Mouse (Mus musculus) embryonic facial prominence, embryonic 12.5 days (tissue): ENCODE data around the gene Snai1. TPM values are rescaled to one million over a fixed set of nuclear protein-coding genes. Genes with fewer than 3 reads are reported as not detected.

Experiments
- ATAC-seq: fragments of 200-750 bp; cut with Nextera tagmentation; 2 replicates; pipeline ENCODE4 v1.8.0; 2017; ENCODE audit not compliant: insufficient number of reproducible peaks, insufficient read depth, low FRiP score, low TSS enrichment
- H3K27ac ChIP-seq: fragments of 300-500 bp; sonication (generic); 2 replicates; pipeline ENCODE4 v1.5.1; 2016; ENCODE audit warnings: mild to moderate bottlenecking
- H3K27me3 ChIP-seq: fragments of 300-500 bp; sonication (generic); 2 replicates; pipeline ENCODE4 v1.6.1; 2016; ENCODE audit warnings: mild to moderate bottlenecking, moderate library complexity
- H3K36me3 ChIP-seq: fragments of 300-500 bp; sonication (generic); 2 replicates; pipeline ENCODE4 v1.6.1; 2016; ENCODE audit warnings: mild to moderate bottlenecking
- H3K4me1 ChIP-seq: fragments of 300-500 bp; sonication (generic); 2 replicates; pipeline ENCODE4 v1.6.1; 2016
- H3K4me2 ChIP-seq: fragments of 300-500 bp; sonication (generic); replicated peaks from 2 replicates; pipeline ENCODE4 v1.6.1; 2016; ENCODE audit warnings: mild to moderate bottlenecking, moderate library complexity
- H3K4me3 ChIP-seq: fragments of 300-500 bp; sonication (generic); 2 replicates; pipeline ENCODE4 v1.5.1; 2016; ENCODE audit warnings: mild to moderate bottlenecking
- H3K9ac ChIP-seq: fragments of 300-500 bp; sonication (generic); 2 replicates; pipeline ENCODE4 v1.6.1; 2016; ENCODE audit warnings: mild to moderate bottlenecking, moderate library complexity
- H3K9me3 ChIP-seq: fragments of 300-500 bp; sonication (generic); 2 replicates; pipeline ENCODE4 v1.6.1; 2016; ENCODE audit warnings: mild to moderate bottlenecking, moderate library complexity
- WGBS: fragments of 180-500 bp; shearing (Covaris S2); methylation state at CpG from one replicate; pipeline ENCODE4 v1.1.7; 2016; 5-methylcytosine and 5-hydroxymethylcytosine counted together
- polyA plus RNA-seq: library from polyadenylated mRNA; unstranded; fragments of >200 nt; fragmentation: Nextera tagmentation; extraction: Ambion mirVana; gene quantifications from 2 replicates; pipeline ENCODE4 v1.2.1, GENCODE M21; 2016

The Snai1 gene
- polyA plus RNA-seq, 1 experiment from 2014 or later, result 83.4 TPM

DNA sequence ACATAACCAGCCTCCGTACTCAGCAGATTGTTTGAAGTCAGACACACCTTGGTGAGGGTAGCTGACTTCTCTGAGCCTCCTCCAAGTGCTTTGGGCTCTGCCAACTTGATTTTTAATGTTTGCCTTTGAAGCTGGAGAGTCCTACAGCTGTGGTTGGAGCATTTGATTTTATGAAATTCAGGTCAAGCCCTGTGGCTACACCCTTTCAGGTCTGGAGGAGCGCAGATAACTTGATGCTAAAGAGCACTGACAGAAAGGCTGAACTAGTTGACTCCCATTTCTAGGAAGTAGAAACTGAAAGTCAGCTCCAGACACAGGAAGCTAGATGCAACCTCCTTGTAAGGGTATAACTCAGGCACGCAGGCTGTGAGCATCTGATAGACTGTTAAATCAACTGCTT is 32.9 kb upstream of the Snai1 start:
- Histone ChIP-seq H3K9ac (0 out of 2 replicates have a peak overlapping the region, but pooled peaks have one; percentile 24), H3K4me3 (peak overlapping the region; percentile 96; the same call in 1 of the 2 replicates), H3K4me2 (peak overlapping the region; percentile 93), H3K27ac (no peak overlapping the region), H3K9me3 (no peaks in the 10 kb centered on the region), H3K36me3 (peaks cover 33% of the 10 kb centered on the region), H3K27me3 (no peaks in the 10 kb centered on the region), H3K4me1 (peaks cover 26% of the 10 kb centered on the region)
- WGBS, result 86% methylated on average over 3 of the region's 3 CpGs
- ATAC-seq, result no peak

DNA sequence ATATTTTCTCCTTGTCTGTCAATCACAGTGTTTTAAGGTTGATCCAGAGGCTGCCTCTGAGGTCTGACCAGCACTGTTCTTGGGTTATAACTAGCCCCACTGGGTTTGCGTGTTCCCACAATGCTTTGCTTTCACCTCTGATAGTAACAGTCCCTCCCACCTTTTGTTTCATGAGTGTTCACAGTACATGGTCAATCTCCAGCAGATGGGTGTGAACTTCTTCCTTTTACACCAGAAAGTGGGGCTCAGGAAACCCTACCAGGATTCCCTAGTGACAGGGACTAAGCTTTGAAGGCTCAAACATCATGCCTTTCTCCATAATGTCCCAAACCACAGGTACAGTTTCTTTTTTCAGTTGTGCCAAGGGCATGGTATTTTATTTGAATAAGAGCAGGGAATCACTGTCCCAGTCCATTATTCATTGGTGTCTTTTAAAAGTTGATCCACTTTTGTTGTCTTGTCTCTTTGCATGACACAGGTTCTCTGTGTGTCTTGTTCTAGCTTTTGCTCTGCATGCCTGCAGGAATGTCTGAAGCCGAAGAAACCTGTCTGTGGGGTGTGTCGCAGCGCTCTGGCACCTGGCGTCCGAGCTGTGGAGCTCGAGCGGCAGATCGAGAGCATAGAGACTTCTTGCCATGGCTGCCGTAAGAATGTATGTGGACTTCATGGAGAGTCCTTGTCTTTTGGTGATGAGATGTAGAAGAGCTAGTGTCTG is 31.3 kb upstream of the Snai1 start:
- WGBS, result 95% methylated on average over 10 of the region's 10 CpGs
- Histone ChIP-seq H3K9ac (no peak overlapping the region), H3K4me3 (no peak overlapping the region), H3K27me3 (no peaks in the 10 kb centered on the region), H3K9me3 (no peaks in the 10 kb centered on the region), H3K27ac (no peak overlapping the region), H3K36me3 (peaks cover 47% of the 10 kb centered on the region), H3K4me2 (no peak overlapping the region), H3K4me1 (peaks cover 26% of the 10 kb centered on the region)
- no peak for ATAC-seq

DNA sequence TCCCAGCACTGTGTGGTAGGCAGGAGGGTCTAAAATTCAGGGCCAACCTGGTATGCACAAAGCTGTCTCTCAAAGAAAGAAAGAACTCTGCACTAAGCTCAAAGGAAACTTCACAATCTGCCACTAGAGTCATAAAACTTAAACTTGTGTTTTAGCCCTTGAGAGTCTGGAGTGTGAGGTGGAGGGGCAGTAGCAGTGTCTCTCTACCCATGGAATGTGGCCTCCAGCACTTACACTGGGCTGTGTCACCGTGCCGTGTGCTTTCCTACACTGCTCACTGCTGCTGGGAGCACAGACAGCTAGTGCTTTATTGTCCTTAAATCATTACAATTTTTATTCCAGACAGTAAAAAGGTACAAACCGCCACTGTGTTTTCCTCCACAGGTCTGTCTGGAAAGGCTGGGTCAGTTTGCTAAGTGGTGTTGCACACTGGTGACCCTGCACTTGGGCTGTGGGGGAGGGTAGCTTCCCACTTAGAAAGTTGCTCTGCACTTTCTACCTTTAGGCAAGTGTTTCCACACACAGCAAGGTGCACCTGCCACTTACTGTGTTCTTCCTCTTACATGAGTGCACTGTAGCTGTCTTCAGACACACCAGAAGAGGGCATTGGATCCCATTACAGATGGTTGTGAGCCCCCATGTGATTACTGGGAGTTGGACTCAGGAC is 30.1 kb upstream of the Snai1 start:
- no peak for ATAC-seq
- Histone ChIP-seq H3K36me3 (peaks cover 58% of the 10 kb centered on the region), H3K9ac (no peak overlapping the region), H3K27ac (no peak overlapping the region), H3K9me3 (no peaks in the 10 kb centered on the region), H3K4me2 (no peak overlapping the region), H3K4me3 (no peak overlapping the region), H3K4me1 (peaks cover 26% of the 10 kb centered on the region), H3K27me3 (no peaks in the 10 kb centered on the region)
- 95% methylated on average over 3 of the region's 3 CpGs for WGBS

GRCm38 (mm10) chr2:167508569-167508968 is 29.4 kb upstream of the Snai1 start:
- Histone ChIP-seq H3K4me1 (peaks cover 26% of the 10 kb centered on the region), H3K27ac (no peak overlapping the region), H3K4me3 (no peak overlapping the region), H3K4me2 (no peak overlapping the region), H3K36me3 (peaks cover 65% of the 10 kb centered on the region), H3K9me3 (no peaks in the 10 kb centered on the region), H3K27me3 (no peaks in the 10 kb centered on the region), H3K9ac (no peak overlapping the region)
- no peak for ATAC-seq
- WGBS, result 96% methylated on average over 4 of the region's 4 CpGs

- no peak overlapping the region for H3K4me2 ChIP-seq
- ATAC-seq, result no peak
- no peak overlapping the region for H3K4me3 ChIP-seq
- peaks cover 11% of the 10 kb centered on the region for H3K4me1 ChIP-seq
- peaks cover 85% of the 10 kb centered on the region for H3K36me3 ChIP-seq
- 85% methylated on average over 3 of the region's 3 CpGs for WGBS
- no peaks in the 10 kb centered on the region for H3K9me3 ChIP-seq
- no peaks in the 10 kb centered on the region for H3K27me3 ChIP-seq
- H3K27ac ChIP-seq, result no peak overlapping the region
- no peak overlapping the region for H3K9ac ChIP-seq
Observed at GRCm38 (mm10) chr2:167510485-167510884, 27.5 kb upstream of the Snai1 start.

GRCm38 (mm10) chr2:167512365-167512764 is 25.6 kb upstream of the Snai1 start:
- peaks cover 96% of the 10 kb centered on the region for H3K36me3 ChIP-seq
- no peak overlapping the region for H3K27ac ChIP-seq
- ATAC-seq, result no peak
- H3K4me2 ChIP-seq, result no peak overlapping the region
- H3K9me3 ChIP-seq, result no peaks in the 10 kb centered on the region
- H3K9ac ChIP-seq, result no peak overlapping the region
- H3K4me3 ChIP-seq, result no peak overlapping the region
- WGBS, result 92% methylated on average over 9 of the region's 9 CpGs
- H3K27me3 ChIP-seq, result no peaks in the 10 kb centered on the region
- H3K4me1 ChIP-seq, result no peaks in the 10 kb centered on the region

DNA sequence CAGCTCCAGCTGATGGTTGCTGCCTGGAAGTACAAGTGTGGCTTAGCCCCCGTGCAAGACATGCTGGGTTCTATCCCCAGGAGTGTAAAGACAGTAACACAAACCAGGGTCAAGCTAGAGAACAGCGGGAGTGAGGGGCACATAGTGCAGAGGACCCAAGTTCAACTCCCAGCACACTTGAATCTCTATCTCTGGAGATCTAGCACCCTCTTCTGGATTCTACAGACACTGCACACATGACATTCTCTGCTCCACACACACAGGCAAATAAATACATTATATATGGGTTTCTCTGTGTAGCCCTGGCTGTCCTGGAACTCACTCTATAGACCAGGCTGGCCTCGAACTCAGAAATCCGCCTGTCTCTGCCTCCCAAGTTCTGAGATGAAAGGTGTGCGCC is 25.0 kb upstream of the Snai1 start:
- Histone ChIP-seq H3K27ac (no peak overlapping the region), H3K9ac (no peak overlapping the region), H3K4me3 (no peak overlapping the region), H3K4me1 (no peaks in the 10 kb centered on the region), H3K9me3 (no peaks in the 10 kb centered on the region), H3K4me2 (no peak overlapping the region), H3K36me3 (peaks cover 96% of the 10 kb centered on the region), H3K27me3 (no peaks in the 10 kb centered on the region)
- WGBS, result 89% methylated on average over 5 of the region's 5 CpGs
- ATAC-seq, result no peak

GRCm38 (mm10) chr2:167514641-167515040 is 23.4 kb upstream of the Snai1 start:
- 94% methylated on average over 4 of the region's 4 CpGs for WGBS

GRCm38 (mm10) chr2:167515688-167516087 is 22.3 kb upstream of the Snai1 start:
- H3K4me1 ChIP-seq, result no peaks in the 10 kb centered on the region
- H3K27me3 ChIP-seq, result no peaks in the 10 kb centered on the region
- peaks cover 79% of the 10 kb centered on the region for H3K36me3 ChIP-seq
- no peak for ATAC-seq
- WGBS, result 92% methylated on average over 5 of the region's 5 CpGs
- no peak overlapping the region for H3K4me2 ChIP-seq
- no peak overlapping the region for H3K27ac ChIP-seq
- no peak overlapping the region for H3K9ac ChIP-seq
- no peak overlapping the region for H3K4me3 ChIP-seq
- no peaks in the 10 kb centered on the region for H3K9me3 ChIP-seq

More at GRCm38 (mm10) chr2:167514641-167515040, 23.4 kb upstream of the Snai1 start:
- Histone ChIP-seq H3K4me2 (no peak overlapping the region), H3K36me3 (peaks cover 88% of the 10 kb centered on the region), H3K27ac (no peak overlapping the region), H3K4me1 (no peaks in the 10 kb centered on the region), H3K4me3 (no peak overlapping the region), H3K9ac (no peak overlapping the region), H3K27me3 (no peaks in the 10 kb centered on the region), H3K9me3 (no peaks in the 10 kb centered on the region)
- no peak for ATAC-seq

- Histone ChIP-seq H3K27me3 (no peaks in the 10 kb centered on the region), H3K9ac (no peak overlapping the region), H3K4me3 (no peak overlapping the region), H3K36me3 (peaks cover 40% of the 10 kb centered on the region), H3K4me1 (no peaks in the 10 kb centered on the region), H3K27ac (no peak overlapping the region), H3K9me3 (no peaks in the 10 kb centered on the region), H3K4me2 (no peak overlapping the region)
- WGBS, result 73% methylated on average over 5 of the region's 5 CpGs
- no peak for ATAC-seq
Observed at GRCm38 (mm10) chr2:167519606-167520252, 18.3 kb upstream of the Snai1 start.

DNA sequence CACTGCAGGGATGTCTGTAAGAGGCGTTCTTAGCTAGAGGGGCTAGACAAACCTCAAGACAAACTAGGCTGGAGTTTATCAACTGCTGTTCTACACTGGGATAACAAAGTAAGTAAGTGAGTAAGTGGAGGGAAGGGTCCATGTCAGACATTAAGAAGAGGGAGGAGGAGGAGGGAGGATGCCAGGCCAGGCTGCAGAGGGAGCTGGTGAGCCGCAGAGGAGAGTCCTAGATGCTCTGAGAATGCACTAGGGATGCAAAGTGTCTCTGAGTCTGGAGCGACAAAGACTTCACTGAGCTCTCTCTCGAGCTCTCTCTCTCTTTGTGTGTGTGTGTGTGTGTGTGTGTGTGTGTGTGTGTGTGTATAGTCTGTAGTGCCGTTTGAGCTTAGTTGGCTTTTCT is 9.7 kb upstream of the Snai1 start:
- Histone ChIP-seq H3K27ac (no peak overlapping the region), H3K27me3 (no peaks in the 10 kb centered on the region), H3K9ac (no peak overlapping the region), H3K4me2 (no peak overlapping the region), H3K4me3 (no peak overlapping the region), H3K4me1 (no peaks in the 10 kb centered on the region), H3K36me3 (no peaks in the 10 kb centered on the region), H3K9me3 (no peaks in the 10 kb centered on the region)
- ATAC-seq, result no peak
- WGBS, result 8% methylated on average over 5 of the region's 5 CpGs
